Mouse (Mus musculus): ENCODE measurements around the gene Tmem120b. TPM values are rescaled to one million over a fixed set of nuclear protein-coding genes. Genes with fewer than 3 reads are reported as not detected.
A peak's percentile ranks its signal among the peaks of the same experiment; 100 is the strongest.

Tmem120b gene
- polyA plus RNA-seq, 1 experiment from 2014 or later: 17.6 TPM

DNA sequence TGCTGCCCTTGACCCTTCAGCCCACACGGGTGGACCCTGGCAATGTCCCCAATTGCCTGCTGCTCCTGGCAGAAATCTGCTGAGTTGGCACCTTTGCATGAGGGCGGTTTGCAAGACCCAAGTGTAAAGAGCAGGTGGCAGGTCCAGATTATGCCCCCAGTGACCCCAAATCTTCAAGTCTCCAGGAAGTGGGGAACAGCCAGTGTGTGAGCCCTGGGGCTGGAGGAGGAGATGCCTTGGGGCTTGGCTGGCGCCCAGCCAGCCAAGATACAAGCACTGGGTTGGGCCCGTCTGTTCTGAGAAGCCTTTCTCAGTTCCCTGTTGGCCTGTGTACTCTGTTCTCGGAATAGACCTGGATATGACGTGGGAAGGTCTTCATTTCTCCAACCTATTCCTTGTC, 40.8 kb upstream of the Tmem120b start:
- H3K27ac ChIP-seq (replicated peaks; ENCODE audit: low read depth, low read length): no peak overlapping the region
- 0 out of 2 replicates have a peak, but pooled peaks cover 4% of the 10 kb centered on the region for H3K9me3 ChIP-seq (ENCODE audit: control insufficient read depth, low read length)
- H3K4me3 ChIP-seq (ENCODE audit: low read depth, low read length): no peak overlapping the region
- H3K4me1 ChIP-seq (ENCODE audit: control insufficient read depth, insufficient read depth, low read length): peaks cover 8% of the 10 kb centered on the region; the same call in 1 of the 2 replicates
- ATAC-seq (ENCODE audit: low read depth) (no peak), DNase-seq (ENCODE audit: low spot score) (no peak)
- 54% methylated on average over 6 of the region's 6 CpGs for WGBS
- no peak overlapping the region for H3K9ac ChIP-seq (ENCODE audit: low read depth, low read length)
- H3K4me2 ChIP-seq (ENCODE audit: low read depth, low read length): no peak overlapping the region
- no peaks in the 10 kb centered on the region for H3K27me3 ChIP-seq (replicated peaks; ENCODE audit: control insufficient read depth, insufficient read depth, low read length)
- peaks cover 19% of the 10 kb centered on the region for H3K36me3 ChIP-seq (ENCODE audit: control insufficient read depth, insufficient read depth, low read length)

DNA sequence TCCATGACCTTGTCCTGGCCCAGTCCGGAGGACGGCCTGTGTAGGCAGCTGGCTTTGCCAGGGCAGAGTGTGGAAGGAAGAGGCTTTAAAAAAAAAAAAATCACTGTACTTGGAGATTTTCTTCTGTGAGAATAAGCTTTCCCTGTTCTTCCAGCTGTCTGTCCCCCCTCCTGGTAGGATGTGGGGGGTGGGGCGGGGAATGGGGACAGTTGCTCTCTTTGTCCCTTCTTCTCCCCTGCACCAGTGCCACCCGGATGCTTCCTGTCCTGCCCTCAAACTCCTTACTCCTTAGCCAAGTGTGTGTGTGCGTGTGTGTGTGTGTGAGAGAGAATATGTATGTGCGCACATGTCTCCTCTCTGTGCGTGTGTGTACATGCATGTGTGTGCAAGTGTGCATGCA, 38.5 kb upstream of the Tmem120b start:
- Histone ChIP-seq H3K27me3 (replicated peaks; ENCODE audit: control insufficient read depth, insufficient read depth, low read length) (no peaks in the 10 kb centered on the region), H3K27ac (replicated peaks; ENCODE audit: low read depth, low read length) (no peak overlapping the region), H3K9me3 (ENCODE audit: control insufficient read depth, low read length) (0 out of 2 replicates have a peak, but pooled peaks cover 4% of the 10 kb centered on the region), H3K9ac (ENCODE audit: low read depth, low read length) (no peak overlapping the region), H3K4me3 (ENCODE audit: low read depth, low read length) (no peak overlapping the region), H3K4me1 (ENCODE audit: control insufficient read depth, insufficient read depth, low read length) (peaks cover 8% of the 10 kb centered on the region; the same call in 1 of the 2 replicates), H3K4me2 (ENCODE audit: low read depth, low read length) (no peak overlapping the region), H3K36me3 (ENCODE audit: control insufficient read depth, insufficient read depth, low read length) (peaks cover 19% of the 10 kb centered on the region)
- ATAC-seq (ENCODE audit: low read depth): no peak
- no peak for DNase-seq (ENCODE audit: low spot score)
- 62% methylated on average over 6 of the region's 7 CpGs for WGBS

DNA sequence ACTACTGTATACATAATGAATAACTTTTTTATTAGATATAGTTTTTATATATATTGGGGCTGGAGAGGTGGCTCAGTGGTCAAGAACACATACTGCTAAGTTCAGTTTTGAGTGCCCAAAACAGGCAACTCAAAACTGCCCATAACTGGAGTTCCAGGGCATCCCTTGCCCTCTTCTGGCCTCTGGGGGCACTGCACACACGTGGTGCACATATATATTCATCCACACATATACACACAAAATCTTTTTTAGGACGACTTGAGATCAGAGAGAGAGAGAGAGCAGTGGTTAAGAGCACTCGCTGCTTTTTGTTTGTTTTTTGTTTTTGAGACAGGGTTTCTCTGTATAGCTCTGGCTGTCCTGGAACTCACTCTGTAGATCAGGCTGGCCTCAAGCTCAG, 36.9 kb upstream of the Tmem120b start:
- H3K27me3 ChIP-seq (replicated peaks; ENCODE audit: control insufficient read depth, insufficient read depth, low read length): no peaks in the 10 kb centered on the region
- 93% methylated on average over 3 of the region's 3 CpGs for WGBS

DNA sequence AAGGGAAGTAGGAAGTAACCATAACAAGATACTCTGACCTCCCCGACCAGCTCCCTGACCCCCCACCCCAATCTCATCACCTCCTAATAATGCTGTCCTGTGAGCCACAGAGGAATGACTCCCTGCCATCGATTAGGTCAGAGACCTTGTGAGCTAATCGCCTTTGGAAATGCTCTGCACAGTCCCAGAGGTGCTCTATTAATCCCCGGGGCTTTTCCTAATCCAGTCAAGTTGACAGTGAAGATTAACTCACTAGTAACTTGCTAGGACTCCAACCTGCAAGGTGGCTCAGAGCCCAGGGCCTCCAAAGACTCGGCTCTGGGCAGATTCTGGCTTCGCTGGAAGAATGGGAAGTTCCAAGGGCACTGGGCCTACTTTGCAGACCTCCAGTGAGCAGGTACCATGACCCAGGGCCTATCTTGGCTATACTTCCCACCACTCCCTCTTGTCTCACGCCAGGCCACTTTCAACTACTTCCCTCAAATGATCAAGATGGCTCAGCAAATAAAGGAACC, 34.5 kb upstream of the Tmem120b start:
- Histone ChIP-seq H3K9ac (ENCODE audit: low read depth, low read length) (no peak overlapping the region), H3K36me3 (ENCODE audit: control insufficient read depth, insufficient read depth, low read length) (peaks cover 19% of the 10 kb centered on the region), H3K4me2 (ENCODE audit: low read depth, low read length) (no peak overlapping the region), H3K4me1 (ENCODE audit: control insufficient read depth, insufficient read depth, low read length) (no peaks in the 10 kb centered on the region), H3K9me3 (ENCODE audit: control insufficient read depth, low read length) (0 out of 2 replicates have a peak, but pooled peaks cover 4% of the 10 kb centered on the region), H3K27ac (replicated peaks; ENCODE audit: low read depth, low read length) (no peak overlapping the region), H3K27me3 (replicated peaks; ENCODE audit: control insufficient read depth, insufficient read depth, low read length) (no peaks in the 10 kb centered on the region), H3K4me3 (ENCODE audit: low read depth, low read length) (no peak overlapping the region)
- no peak for ATAC-seq (ENCODE audit: low read depth)
- WGBS: 65% methylated on average over 7 of the region's 7 CpGs
- DNase-seq (ENCODE audit: low spot score): no peak

More for the DNA sequence above, 36.9 kb upstream of the Tmem120b start:
- no peak overlapping the region for H3K4me3 ChIP-seq (ENCODE audit: low read depth, low read length)
- no peak overlapping the region for H3K4me2 ChIP-seq (ENCODE audit: low read depth, low read length)
- DNase-seq (ENCODE audit: low spot score) (no peak), ATAC-seq (ENCODE audit: low read depth) (no peak)
- H3K27ac ChIP-seq (replicated peaks; ENCODE audit: low read depth, low read length): no peak overlapping the region
- no peak overlapping the region for H3K9ac ChIP-seq (ENCODE audit: low read depth, low read length)
- H3K9me3 ChIP-seq (ENCODE audit: control insufficient read depth, low read length): 0 out of 2 replicates have a peak, but pooled peaks cover 4% of the 10 kb centered on the region
- H3K4me1 ChIP-seq (ENCODE audit: control insufficient read depth, insufficient read depth, low read length): peaks cover 4% of the 10 kb centered on the region; the same call in 1 of the 2 replicates
- peaks cover 19% of the 10 kb centered on the region for H3K36me3 ChIP-seq (ENCODE audit: control insufficient read depth, insufficient read depth, low read length)

DNA sequence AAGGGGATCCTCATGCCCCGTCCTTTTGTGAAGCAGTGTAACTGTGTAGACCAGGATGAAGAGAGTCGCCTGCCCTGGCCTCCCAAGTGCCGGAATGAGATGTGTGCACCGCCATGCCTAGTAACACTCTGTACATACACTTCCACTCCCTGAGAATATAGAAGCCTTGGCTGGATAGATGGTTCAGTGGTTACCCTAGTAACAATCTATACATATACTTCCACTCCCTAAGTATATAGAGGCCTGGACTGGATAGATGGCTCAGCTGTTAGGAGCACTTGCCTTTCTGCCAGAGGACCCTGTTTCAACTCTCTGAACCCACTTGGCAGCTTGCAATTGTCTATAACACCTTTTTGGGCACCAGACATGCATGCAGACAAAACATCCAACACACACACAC, 33.1 kb upstream of the Tmem120b start:
- Histone ChIP-seq H3K4me1 (ENCODE audit: control insufficient read depth, insufficient read depth, low read length) (peaks cover 8% of the 10 kb centered on the region; the same call in 1 of the 2 replicates), H3K9ac (ENCODE audit: low read depth, low read length) (no peak overlapping the region), H3K4me2 (ENCODE audit: low read depth, low read length) (no peak overlapping the region), H3K4me3 (ENCODE audit: low read depth, low read length) (no peak overlapping the region), H3K27me3 (replicated peaks; ENCODE audit: control insufficient read depth, insufficient read depth, low read length) (no peaks in the 10 kb centered on the region), H3K9me3 (ENCODE audit: control insufficient read depth, low read length) (0 out of 2 replicates have a peak, but pooled peaks cover 4% of the 10 kb centered on the region), H3K27ac (replicated peaks; ENCODE audit: low read depth, low read length) (no peak overlapping the region), H3K36me3 (ENCODE audit: control insufficient read depth, insufficient read depth, low read length) (peaks cover 12% of the 10 kb centered on the region)
- ATAC-seq (ENCODE audit: low read depth): no peak
- DNase-seq (ENCODE audit: low spot score): no peak
- 89% methylated on average over 4 of the region's 4 CpGs for WGBS

DNA sequence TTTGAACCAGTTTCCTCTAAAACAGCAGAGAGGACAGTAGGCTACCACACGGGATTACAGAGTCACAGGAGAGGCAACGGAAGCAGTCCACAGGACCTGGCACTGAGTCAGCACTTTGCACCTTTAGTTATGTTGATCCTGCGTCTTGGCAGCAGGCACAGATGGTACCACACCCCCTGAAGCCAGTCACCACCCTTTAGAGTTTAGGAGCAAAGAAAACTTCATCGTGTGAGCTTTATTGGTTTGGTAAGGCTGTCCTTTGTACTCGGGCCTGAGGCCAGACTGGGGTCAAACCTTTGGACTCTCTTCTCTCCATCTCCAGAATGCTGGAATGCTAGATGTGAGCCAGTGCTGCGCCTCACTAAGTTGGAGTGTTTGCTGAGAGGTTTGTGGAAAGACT, 32.7 kb upstream of the Tmem120b start:
- H3K4me3 ChIP-seq (ENCODE audit: low read depth, low read length): no peak overlapping the region
- H3K4me2 ChIP-seq (ENCODE audit: low read depth, low read length): no peak overlapping the region
- no peak overlapping the region for H3K9ac ChIP-seq (ENCODE audit: low read depth, low read length)
- H3K36me3 ChIP-seq (ENCODE audit: control insufficient read depth, insufficient read depth, low read length): peaks cover 12% of the 10 kb centered on the region
- H3K27me3 ChIP-seq (replicated peaks; ENCODE audit: control insufficient read depth, insufficient read depth, low read length): no peaks in the 10 kb centered on the region
- WGBS: 33% methylated on average over 6 of the region's 6 CpGs
- no peak for ATAC-seq (ENCODE audit: low read depth)
- DNase-seq (ENCODE audit: low spot score): no peak
- no peak overlapping the region for H3K27ac ChIP-seq (replicated peaks; ENCODE audit: low read depth, low read length)
- H3K9me3 ChIP-seq (ENCODE audit: control insufficient read depth, low read length): 0 out of 2 replicates have a peak, but pooled peaks cover 4% of the 10 kb centered on the region
- H3K4me1 ChIP-seq (ENCODE audit: control insufficient read depth, insufficient read depth, low read length): peaks cover 8% of the 10 kb centered on the region; the same call in 1 of the 2 replicates

DNA sequence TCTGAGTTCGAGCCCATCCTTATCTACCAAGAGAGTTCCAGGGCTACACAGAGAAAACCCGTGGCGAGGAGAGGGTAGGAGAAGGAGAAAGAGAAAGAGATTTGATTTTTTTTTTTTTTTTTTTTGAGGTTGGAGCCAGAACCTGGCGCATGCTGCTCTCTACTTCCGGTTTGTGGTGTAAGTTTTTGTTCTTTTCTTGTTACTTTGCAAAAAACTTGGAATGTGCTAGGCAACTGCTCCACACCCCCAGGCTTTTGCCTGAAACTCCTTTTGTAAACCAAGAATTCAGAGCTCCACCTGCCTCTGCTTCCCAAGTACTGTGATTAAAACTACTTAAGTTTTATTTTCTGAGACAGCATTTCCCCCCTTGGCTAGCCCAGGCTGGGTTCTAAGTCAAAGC, 30.1 kb upstream of the Tmem120b start:
- peaks cover 8% of the 10 kb centered on the region; the same call in 1 of the 2 replicates for H3K4me1 ChIP-seq (ENCODE audit: control insufficient read depth, insufficient read depth, low read length)
- H3K27ac ChIP-seq (replicated peaks; ENCODE audit: low read depth, low read length): no peak overlapping the region
- 83% methylated on average over 5 of the region's 5 CpGs for WGBS
- H3K36me3 ChIP-seq (ENCODE audit: control insufficient read depth, insufficient read depth, low read length): no peaks in the 10 kb centered on the region
- no peaks in the 10 kb centered on the region for H3K9me3 ChIP-seq (ENCODE audit: control insufficient read depth, low read length)
- DNase-seq (ENCODE audit: low spot score) (no peak), ATAC-seq (ENCODE audit: low read depth) (no peak)
- no peak overlapping the region for H3K4me2 ChIP-seq (ENCODE audit: low read depth, low read length)
- no peak overlapping the region for H3K9ac ChIP-seq (ENCODE audit: low read depth, low read length)
- H3K4me3 ChIP-seq (ENCODE audit: low read depth, low read length): no peak overlapping the region
- no peaks in the 10 kb centered on the region for H3K27me3 ChIP-seq (replicated peaks; ENCODE audit: control insufficient read depth, insufficient read depth, low read length)

DNA sequence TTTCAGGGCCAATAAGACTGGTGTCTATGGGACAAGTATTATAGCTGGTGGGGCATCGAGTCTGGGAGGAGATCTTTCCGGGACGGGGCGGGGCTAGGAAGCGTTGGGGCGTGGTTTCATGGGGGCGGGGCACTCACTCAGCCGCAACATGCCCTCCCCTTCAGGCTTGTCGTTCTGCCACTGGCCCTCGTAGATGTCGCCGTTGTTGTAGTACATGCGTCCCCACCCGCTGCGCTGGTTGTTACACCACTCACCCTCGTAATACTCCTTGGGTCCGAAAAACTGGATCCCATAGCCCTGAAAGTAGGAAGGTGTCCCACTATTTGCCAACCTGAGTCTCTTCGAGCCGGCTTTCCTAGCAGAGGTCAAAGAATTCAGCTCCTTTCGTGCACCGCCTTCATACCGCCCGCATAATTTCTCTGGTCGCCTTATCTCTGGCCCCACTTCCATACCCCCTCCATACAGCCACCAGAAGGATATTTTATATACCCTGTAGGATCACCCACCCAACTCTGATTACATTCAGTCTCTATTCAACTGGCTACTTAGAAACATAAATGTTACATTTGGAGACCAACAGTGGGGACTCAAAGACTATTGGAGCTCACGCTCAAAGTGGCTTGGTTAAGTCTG, 29.0 kb upstream of the Tmem120b start:
- H3K36me3 ChIP-seq (ENCODE audit: control insufficient read depth, insufficient read depth, low read length): no peaks in the 10 kb centered on the region
- peak overlapping the region; percentile 46; the same call in 1 of the 2 replicates for H3K9ac ChIP-seq (ENCODE audit: low read depth, low read length)
- 4% methylated on average over 22 of the region's 25 CpGs for WGBS
- no peak overlapping the region for H3K27ac ChIP-seq (replicated peaks; ENCODE audit: low read depth, low read length)
- peak overlapping the region; percentile 29 for H3K4me3 ChIP-seq (ENCODE audit: low read depth, low read length)
- no peaks in the 10 kb centered on the region for H3K27me3 ChIP-seq (replicated peaks; ENCODE audit: control insufficient read depth, insufficient read depth, low read length)
- H3K4me2 ChIP-seq (ENCODE audit: low read depth, low read length): peak overlapping the region; percentile 62
- H3K4me1 ChIP-seq (ENCODE audit: control insufficient read depth, insufficient read depth, low read length): peaks cover 8% of the 10 kb centered on the region; the same call in 1 of the 2 replicates
- ATAC-seq (ENCODE audit: low read depth) (no peak), DNase-seq (ENCODE audit: low spot score) (no peak)
- no peaks in the 10 kb centered on the region for H3K9me3 ChIP-seq (ENCODE audit: control insufficient read depth, low read length)

DNA sequence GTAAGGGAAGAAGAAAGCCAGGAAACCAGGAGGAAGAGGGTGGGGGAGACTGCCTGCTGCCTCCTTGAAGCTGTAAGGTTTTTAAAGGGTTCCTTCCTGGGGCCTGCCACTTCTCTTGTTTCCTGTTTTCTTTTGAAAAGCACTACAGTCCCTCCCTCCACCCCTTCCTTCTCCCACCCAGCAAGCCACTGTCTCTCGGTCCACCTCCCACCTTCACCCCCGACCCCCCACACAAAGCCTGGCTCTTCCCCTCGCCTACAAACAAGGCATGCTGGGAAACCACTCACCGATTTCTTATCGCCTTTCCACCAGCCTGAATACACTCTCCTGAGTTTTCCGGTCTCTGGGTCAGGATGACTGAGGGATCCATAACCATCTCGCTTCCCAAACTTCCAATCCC, 27.4 kb upstream of the Tmem120b start:
- no peaks in the 10 kb centered on the region for H3K27me3 ChIP-seq (replicated peaks; ENCODE audit: control insufficient read depth, insufficient read depth, low read length)
- ATAC-seq (ENCODE audit: low read depth) (no peak), DNase-seq (ENCODE audit: low spot score) (no peak)
- H3K9ac ChIP-seq (ENCODE audit: low read depth, low read length): no peak overlapping the region
- no peak overlapping the region for H3K4me2 ChIP-seq (ENCODE audit: low read depth, low read length)
- H3K9me3 ChIP-seq (ENCODE audit: control insufficient read depth, low read length): no peaks in the 10 kb centered on the region
- WGBS: 63% methylated on average over 7 of the region's 7 CpGs
- peaks cover 8% of the 10 kb centered on the region; the same call in 1 of the 2 replicates for H3K4me1 ChIP-seq (ENCODE audit: control insufficient read depth, insufficient read depth, low read length)
- H3K36me3 ChIP-seq (ENCODE audit: control insufficient read depth, insufficient read depth, low read length): no peaks in the 10 kb centered on the region
- no peak overlapping the region for H3K27ac ChIP-seq (replicated peaks; ENCODE audit: low read depth, low read length)
- no peak overlapping the region for H3K4me3 ChIP-seq (ENCODE audit: low read depth, low read length)
